Mouse (Mus musculus): ENCODE data around the gene Fa2h. TPM values are rescaled to one million over a fixed set of nuclear protein-coding genes. Genes with fewer than 3 reads are reported as not detected.

Gene Fa2h
- polyA plus RNA-seq (2015; fragmentation: Nextera tagmentation; extraction: Ambion mirVana), result not detected in 2 replicates

- peak within 1 kb of the TSS; percentile 86 for H3K4me2 ChIP-seq (replicated peaks)
- under 1% methylated on average over 51 of the region's 71 CpGs for WGBS
- H3K27ac ChIP-seq, result no peak within 1 kb of the TSS
- no peaks in the 10 kb centered on the region for H3K36me3 ChIP-seq
- peak within 1 kb of the TSS; percentile 47 for H3K4me3 ChIP-seq
- peaks cover 80% of the 10 kb centered on the region for H3K27me3 ChIP-seq
- peak within 1 kb of the TSS; percentile 54 for H3K9ac ChIP-seq
- peaks cover 9% of the 10 kb centered on the region for H3K4me1 ChIP-seq
- no peaks in the 10 kb centered on the region for H3K9me3 ChIP-seq
- peak; percentile 96 for ATAC-seq (ENCODE audit: low FRiP score, low read depth)
Measured at GRCm38 (mm10) chr8:111393391-111394363, at the start of gene Fa2h. TSS of gene Fa2h (minus strand) at chr8:111393824.

GRCm38 (mm10) chr8:111439189-111439588, 45.6 kb upstream of the Fa2h start:
- no peaks in the 10 kb centered on the region for H3K36me3 ChIP-seq
- 17% methylated on average over 9 of the region's 9 CpGs for WGBS
- no peak overlapping the region; the same call in 1 of the 2 replicates for H3K4me2 ChIP-seq (replicated peaks)
- no peaks in the 10 kb centered on the region for H3K27me3 ChIP-seq
- no peak overlapping the region for H3K4me3 ChIP-seq
- peak overlapping the region; percentile 35; the same call in 1 of the 2 replicates for H3K9ac ChIP-seq
- ATAC-seq (ENCODE audit: low FRiP score, low read depth), result no peak
- H3K4me1 ChIP-seq, result no peaks in the 10 kb centered on the region
- no peaks in the 10 kb centered on the region for H3K9me3 ChIP-seq
- no peak overlapping the region; the same call in 1 of the 2 replicates for H3K27ac ChIP-seq

- no peaks in the 10 kb centered on the region for H3K27me3 ChIP-seq
- no peaks in the 10 kb centered on the region for H3K9me3 ChIP-seq
- H3K36me3 ChIP-seq, result no peaks in the 10 kb centered on the region
- H3K27ac ChIP-seq, result no peak overlapping the region
- no peak overlapping the region for H3K9ac ChIP-seq
- 47% methylated on average over 11 of the region's 11 CpGs for WGBS
- H3K4me2 ChIP-seq (replicated peaks), result no peak overlapping the region
- no peaks in the 10 kb centered on the region for H3K4me1 ChIP-seq
- ATAC-seq (ENCODE audit: low FRiP score, low read depth), result no peak
- no peak overlapping the region for H3K4me3 ChIP-seq
Measured at GRCm38 (mm10) chr8:111435071-111435828, 41.6 kb upstream of the Fa2h start.

GRCm38 (mm10) chr8:111424646-111425045, 31.0 kb upstream of the Fa2h start:
- no peaks in the 10 kb centered on the region for H3K36me3 ChIP-seq
- H3K4me1 ChIP-seq, result no peaks in the 10 kb centered on the region
- H3K9ac ChIP-seq, result no peak overlapping the region
- WGBS, result 85% methylated on average over 9 of the region's 9 CpGs
- H3K9me3 ChIP-seq, result no peaks in the 10 kb centered on the region
- H3K27me3 ChIP-seq, result no peaks in the 10 kb centered on the region
- no peak overlapping the region for H3K27ac ChIP-seq
- no peak overlapping the region for H3K4me3 ChIP-seq
- no peak overlapping the region for H3K4me2 ChIP-seq (replicated peaks)
- ATAC-seq (ENCODE audit: low FRiP score, low read depth), result no peak

- no peaks in the 10 kb centered on the region for H3K27me3 ChIP-seq
- no peaks in the 10 kb centered on the region for H3K4me1 ChIP-seq
- 74% methylated on average over 11 of the region's 11 CpGs for WGBS
- no peak overlapping the region for H3K27ac ChIP-seq
- H3K4me2 ChIP-seq (replicated peaks), result no peak overlapping the region
- no peak for ATAC-seq (ENCODE audit: low FRiP score, low read depth)
- H3K9me3 ChIP-seq, result no peaks in the 10 kb centered on the region
- H3K4me3 ChIP-seq, result no peak overlapping the region
- H3K9ac ChIP-seq, result no peak overlapping the region
- no peaks in the 10 kb centered on the region for H3K36me3 ChIP-seq
Measured at GRCm38 (mm10) chr8:111424181-111424580, 30.6 kb upstream of the Fa2h start.

GRCm38 (mm10) chr8:111422614-111423013, 29.0 kb upstream of the Fa2h start:
- no peak for ATAC-seq (ENCODE audit: low FRiP score, low read depth)

GRCm38 (mm10) chr8:111419171-111419570, 25.5 kb upstream of the Fa2h start:
- 0 out of 2 replicates have a peak, but pooled peaks cover 4% of the 10 kb centered on the region for H3K27me3 ChIP-seq
- no peak overlapping the region for H3K4me3 ChIP-seq
- H3K27ac ChIP-seq, result no peak overlapping the region
- no peaks in the 10 kb centered on the region for H3K4me1 ChIP-seq
- 75% methylated on average over 3 of the region's 3 CpGs for WGBS
- no peak overlapping the region for H3K9ac ChIP-seq
- H3K4me2 ChIP-seq (replicated peaks), result no peak overlapping the region
- ATAC-seq (ENCODE audit: low FRiP score, low read depth), result no peak
- H3K9me3 ChIP-seq, result no peaks in the 10 kb centered on the region
- no peaks in the 10 kb centered on the region for H3K36me3 ChIP-seq

More at GRCm38 (mm10) chr8:111422614-111423013, 29.0 kb upstream of the Fa2h start:
- Histone ChIP-seq H3K9ac (no peak overlapping the region), H3K27me3 (no peaks in the 10 kb centered on the region), H3K4me3 (no peak overlapping the region), H3K9me3 (no peaks in the 10 kb centered on the region), H3K4me2 (replicated peaks) (no peak overlapping the region), H3K36me3 (no peaks in the 10 kb centered on the region), H3K27ac (no peak overlapping the region), H3K4me1 (no peaks in the 10 kb centered on the region)
- WGBS, result 84% methylated on average over 2 of the region's 2 CpGs

GRCm38 (mm10) chr8:111418601-111419000, 25.0 kb upstream of the Fa2h start:
- H3K9ac ChIP-seq, result no peak overlapping the region
- no peaks in the 10 kb centered on the region for H3K9me3 ChIP-seq
- ATAC-seq (ENCODE audit: low FRiP score, low read depth), result no peak
- H3K4me1 ChIP-seq, result no peaks in the 10 kb centered on the region
- 34% methylated on average over 9 of the region's 9 CpGs for WGBS
- H3K27ac ChIP-seq, result no peak overlapping the region
- no peak overlapping the region for H3K4me3 ChIP-seq
- H3K27me3 ChIP-seq, result 0 out of 2 replicates have a peak, but pooled peaks cover 4% of the 10 kb centered on the region
- no peak overlapping the region for H3K4me2 ChIP-seq (replicated peaks)
- H3K36me3 ChIP-seq, result no peaks in the 10 kb centered on the region

GRCm38 (mm10) chr8:111417222-111417621, 23.6 kb upstream of the Fa2h start:
- H3K27me3 ChIP-seq, result 0 out of 2 replicates have a peak, but pooled peaks cover 4% of the 10 kb centered on the region
- 78% methylated on average over 10 of the region's 10 CpGs for WGBS
- no peak for ATAC-seq (ENCODE audit: low FRiP score, low read depth)
- no peak overlapping the region for H3K27ac ChIP-seq
- H3K4me2 ChIP-seq (replicated peaks), result no peak overlapping the region
- H3K4me3 ChIP-seq, result no peak overlapping the region
- H3K9ac ChIP-seq, result no peak overlapping the region
- no peaks in the 10 kb centered on the region for H3K4me1 ChIP-seq
- H3K36me3 ChIP-seq, result no peaks in the 10 kb centered on the region
- H3K9me3 ChIP-seq, result no peaks in the 10 kb centered on the region

GRCm38 (mm10) chr8:111403391-111403790, 9.8 kb upstream of the Fa2h start:
- Histone ChIP-seq H3K4me1 (no peaks in the 10 kb centered on the region), H3K4me3 (no peak overlapping the region), H3K27ac (no peak overlapping the region), H3K4me2 (replicated peaks) (no peak overlapping the region), H3K9ac (no peak overlapping the region), H3K9me3 (no peaks in the 10 kb centered on the region), H3K27me3 (peaks cover 2% of the 10 kb centered on the region), H3K36me3 (no peaks in the 10 kb centered on the region)
- ATAC-seq (ENCODE audit: low FRiP score, low read depth), result no peak
- WGBS, result 50% methylated on average over 4 of the region's 4 CpGs

GRCm38 (mm10) chr8:111391268-111391667, 2.4 kb downstream of the Fa2h start:
- Histone ChIP-seq H3K36me3 (no peaks in the 10 kb centered on the region), H3K27ac (no peak overlapping the region), H3K9ac (no peak overlapping the region), H3K4me2 (replicated peaks) (no peak overlapping the region), H3K4me1 (peaks cover 9% of the 10 kb centered on the region), H3K27me3 (peaks cover 82% of the 10 kb centered on the region), H3K9me3 (no peaks in the 10 kb centered on the region), H3K4me3 (no peak overlapping the region)
- ATAC-seq (ENCODE audit: low FRiP score, low read depth), result no peak
- 22% methylated on average over 3 of the region's 3 CpGs for WGBS

- Histone ChIP-seq H3K9ac (no peak overlapping the region), H3K36me3 (no peaks in the 10 kb centered on the region), H3K27ac (no peak overlapping the region), H3K4me3 (no peak overlapping the region), H3K4me1 (peaks cover 9% of the 10 kb centered on the region), H3K4me2 (replicated peaks) (no peak overlapping the region), H3K9me3 (no peaks in the 10 kb centered on the region), H3K27me3 (peaks cover 78% of the 10 kb centered on the region)
- WGBS, result 77% methylated on average over 2 of the region's 2 CpGs
- no peak for ATAC-seq (ENCODE audit: low FRiP score, low read depth)
Measured at GRCm38 (mm10) chr8:111390837-111391236, 2.8 kb downstream of the Fa2h start.
